Mouse (Mus musculus): ENCODE data around the gene Pcdh10. TPM values are rescaled to one million over a fixed set of nuclear protein-coding genes. Genes with fewer than 3 reads are reported as not detected.

The Pcdh10 gene
- polyA plus RNA-seq, 1 experiment from 2014 or later, result not detected

GRCm38 (mm10) chr3:45385028-45385427 lies 6.8 kb downstream of the Pcdh10 start:
- no peaks in the 10 kb centered on the region for H3K36me3 ChIP-seq (replicated peaks; ENCODE audit: insufficient read depth, low read length)
- TF ChIP-seq CTCF (IDR thresholded peaks at IDR 0.05; ENCODE audit: low read depth) (no peak), EP300 (IDR thresholded peaks at IDR 0.05; ENCODE audit: low read depth) (no peak)
- peaks cover 25% of the 10 kb centered on the region for H3K27me3 ChIP-seq (ENCODE audit: insufficient read depth, low read length)
- no peaks in the 10 kb centered on the region; the same call in 1 of the 2 replicates for H3K4me1 ChIP-seq (ENCODE audit: insufficient read depth)
- H3K9me3 ChIP-seq (ENCODE audit: low read length), result no peaks in the 10 kb centered on the region
- 84% methylated on average over 3 of the region's 3 CpGs for WGBS (ENCODE audit: insufficient replicate concordance)
- no peak overlapping the region for H3K4me3 ChIP-seq (ENCODE audit: low read depth, low read length)
- no peak overlapping the region for H3K27ac ChIP-seq (ENCODE audit: low read depth)
- DNase-seq (no peak), ATAC-seq (no peak)
- no peak overlapping the region for H3K4me2 ChIP-seq (ENCODE audit: low read depth, low read length)
- no peak overlapping the region for H3K9ac ChIP-seq (replicated peaks)

- Histone ChIP-seq H3K4me1 (ENCODE audit: insufficient read depth) (no peaks in the 10 kb centered on the region; the same call in 1 of the 2 replicates), H3K9me3 (ENCODE audit: low read length) (no peaks in the 10 kb centered on the region), H3K27ac (ENCODE audit: low read depth) (no peak overlapping the region), H3K27me3 (ENCODE audit: insufficient read depth, low read length) (peaks cover 21% of the 10 kb centered on the region), H3K4me3 (ENCODE audit: low read depth, low read length) (no peak overlapping the region), H3K36me3 (replicated peaks; ENCODE audit: insufficient read depth, low read length) (no peaks in the 10 kb centered on the region), H3K4me2 (ENCODE audit: low read depth, low read length) (no peak overlapping the region), H3K9ac (replicated peaks) (no peak overlapping the region)
- DNase-seq (no peak), ATAC-seq (no peak)
- 67% methylated on average over 2 of the region's 2 CpGs for WGBS (ENCODE audit: insufficient replicate concordance)
- TF ChIP-seq EP300 (IDR thresholded peaks at IDR 0.05; ENCODE audit: low read depth) (no peak), CTCF (IDR thresholded peaks at IDR 0.05; ENCODE audit: low read depth) (no peak)
Observed at GRCm38 (mm10) chr3:45385451-45385850, 7.3 kb downstream of the Pcdh10 start.

- H3K9me3 ChIP-seq (ENCODE audit: low read length), result no peaks in the 10 kb centered on the region
- H3K27me3 ChIP-seq (ENCODE audit: insufficient read depth, low read length), result peaks cover 10% of the 10 kb centered on the region
- no peak for TF ChIP-seq EP300 (IDR thresholded peaks at IDR 0.05; ENCODE audit: low read depth)
- TF ChIP-seq CTCF (IDR thresholded peaks at IDR 0.05; ENCODE audit: low read depth), result no peak
- no peaks in the 10 kb centered on the region for H3K4me1 ChIP-seq (ENCODE audit: insufficient read depth)
- no peak overlapping the region for H3K4me2 ChIP-seq (ENCODE audit: low read depth, low read length)
- ATAC-seq, result no peak
- 63% methylated on average over 2 of the region's 2 CpGs for WGBS (ENCODE audit: insufficient replicate concordance)
- no peak overlapping the region for H3K9ac ChIP-seq (replicated peaks)
- no peak overlapping the region for H3K27ac ChIP-seq (ENCODE audit: low read depth)
- no peak overlapping the region for H3K4me3 ChIP-seq (ENCODE audit: low read depth, low read length)
- no peak for DNase-seq
- no peaks in the 10 kb centered on the region for H3K36me3 ChIP-seq (replicated peaks; ENCODE audit: insufficient read depth, low read length)
Observed at GRCm38 (mm10) chr3:45386512-45386911, 8.3 kb downstream of the Pcdh10 start.

- DNase-seq (no peak), ATAC-seq (no peak)
- Histone ChIP-seq H3K27me3 (ENCODE audit: insufficient read depth, low read length) (no peaks in the 10 kb centered on the region), H3K27ac (ENCODE audit: low read depth) (no peak overlapping the region), H3K9ac (replicated peaks) (no peak overlapping the region), H3K36me3 (replicated peaks; ENCODE audit: insufficient read depth, low read length) (no peaks in the 10 kb centered on the region), H3K9me3 (ENCODE audit: low read length) (no peaks in the 10 kb centered on the region), H3K4me2 (ENCODE audit: low read depth, low read length) (no peak overlapping the region), H3K4me3 (ENCODE audit: low read depth, low read length) (no peak overlapping the region), H3K4me1 (ENCODE audit: insufficient read depth) (no peaks in the 10 kb centered on the region)
- TF ChIP-seq CTCF (IDR thresholded peaks at IDR 0.05; ENCODE audit: low read depth) (no peak), EP300 (IDR thresholded peaks at IDR 0.05; ENCODE audit: low read depth) (no peak)
- 67% methylated on average over 4 of the region's 4 CpGs for WGBS (ENCODE audit: insufficient replicate concordance)
Observed at GRCm38 (mm10) chr3:45397101-45397500, 18.9 kb downstream of the Pcdh10 start.

GRCm38 (mm10) chr3:45403239-45403638 lies 25.0 kb downstream of the Pcdh10 start:
- TF ChIP-seq CTCF (IDR thresholded peaks at IDR 0.05; ENCODE audit: low read depth) (no peak), EP300 (IDR thresholded peaks at IDR 0.05; ENCODE audit: low read depth) (no peak)
- no peak overlapping the region for H3K4me3 ChIP-seq (ENCODE audit: low read depth, low read length)
- no peak overlapping the region for H3K9ac ChIP-seq (replicated peaks)
- no peaks in the 10 kb centered on the region for H3K27me3 ChIP-seq (ENCODE audit: insufficient read depth, low read length)
- no peaks in the 10 kb centered on the region for H3K4me1 ChIP-seq (ENCODE audit: insufficient read depth)
- H3K4me2 ChIP-seq (ENCODE audit: low read depth, low read length), result no peak overlapping the region
- no peak overlapping the region for H3K27ac ChIP-seq (ENCODE audit: low read depth)
- H3K36me3 ChIP-seq (replicated peaks; ENCODE audit: insufficient read depth, low read length), result no peaks in the 10 kb centered on the region
- DNase-seq (no peak), ATAC-seq (no peak)
- H3K9me3 ChIP-seq (ENCODE audit: low read length), result no peaks in the 10 kb centered on the region
- WGBS (ENCODE audit: insufficient replicate concordance), result 84% methylated on average over 2 of the region's 2 CpGs

- H3K27ac ChIP-seq (ENCODE audit: low read depth), result no peak overlapping the region
- DNase-seq (no peak), ATAC-seq (no peak)
- H3K4me2 ChIP-seq (ENCODE audit: low read depth, low read length), result no peak overlapping the region
- WGBS (ENCODE audit: insufficient replicate concordance), result 52% methylated on average over 1 of the region's 1 CpGs
- no peak overlapping the region for H3K9ac ChIP-seq (replicated peaks)
- no peak overlapping the region for H3K4me3 ChIP-seq (ENCODE audit: low read depth, low read length)
- TF ChIP-seq CTCF (IDR thresholded peaks at IDR 0.05; ENCODE audit: low read depth) (no peak), EP300 (IDR thresholded peaks at IDR 0.05; ENCODE audit: low read depth) (no peak)
- H3K27me3 ChIP-seq (ENCODE audit: insufficient read depth, low read length), result no peaks in the 10 kb centered on the region
- H3K9me3 ChIP-seq (ENCODE audit: low read length), result no peaks in the 10 kb centered on the region
- no peaks in the 10 kb centered on the region for H3K36me3 ChIP-seq (replicated peaks; ENCODE audit: insufficient read depth, low read length)
- no peaks in the 10 kb centered on the region for H3K4me1 ChIP-seq (ENCODE audit: insufficient read depth)
Observed at GRCm38 (mm10) chr3:45431691-45432090, 53.5 kb downstream of the Pcdh10 start.

Measured in liver, postnatal 0 days (tissue).